Mouse (Mus musculus) retina, postnatal 1 day (tissue): ENCODE measurements around the gene Trio.

ENCODE experiments used
- DNase-seq: peaks from one replicate; pipeline ENCODE4 v3.0.0-alpha.2; 2012

Gene Trio

DNA sequence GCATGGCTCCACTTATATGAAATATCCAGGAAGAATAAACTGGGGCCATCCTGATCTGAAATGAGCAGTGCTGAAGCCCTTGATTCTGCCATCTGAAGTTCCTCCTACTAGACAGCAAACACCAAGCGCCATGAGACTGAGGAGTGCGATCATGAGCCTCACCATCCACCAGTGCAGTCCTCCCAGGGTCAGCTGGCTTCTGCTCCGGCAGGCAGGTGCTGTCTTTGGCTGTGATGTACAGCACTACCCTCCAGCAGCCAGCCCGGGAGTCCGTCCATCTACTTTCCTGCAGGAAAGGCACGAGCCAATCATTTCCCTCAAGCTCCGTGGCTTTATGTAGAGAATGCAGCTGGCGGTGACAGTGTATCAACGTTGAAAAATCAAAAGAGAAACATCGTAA lies 10.0 kb upstream of the Trio start:
- no peak for DNase-seq

DNA sequence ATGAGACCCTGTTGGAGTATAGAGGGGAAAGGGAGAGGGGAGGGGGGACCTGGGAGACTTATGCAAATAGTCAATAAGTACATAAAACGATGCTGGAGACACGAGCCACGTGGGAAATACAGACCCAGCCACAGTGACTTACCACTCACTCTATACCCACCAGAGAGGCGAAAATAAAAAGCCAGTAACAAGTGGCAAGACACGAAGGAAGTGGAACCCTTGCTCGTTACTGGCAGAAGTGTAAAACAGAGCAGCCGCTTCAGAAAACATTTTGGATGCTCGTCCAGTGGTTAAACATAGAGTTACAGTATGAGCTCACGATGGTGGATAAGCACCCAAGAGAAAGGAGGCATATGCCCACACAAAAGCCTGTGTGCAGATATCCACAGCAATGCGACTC lies 9.0 kb upstream of the Trio start:
- no peak for DNase-seq

DNA sequence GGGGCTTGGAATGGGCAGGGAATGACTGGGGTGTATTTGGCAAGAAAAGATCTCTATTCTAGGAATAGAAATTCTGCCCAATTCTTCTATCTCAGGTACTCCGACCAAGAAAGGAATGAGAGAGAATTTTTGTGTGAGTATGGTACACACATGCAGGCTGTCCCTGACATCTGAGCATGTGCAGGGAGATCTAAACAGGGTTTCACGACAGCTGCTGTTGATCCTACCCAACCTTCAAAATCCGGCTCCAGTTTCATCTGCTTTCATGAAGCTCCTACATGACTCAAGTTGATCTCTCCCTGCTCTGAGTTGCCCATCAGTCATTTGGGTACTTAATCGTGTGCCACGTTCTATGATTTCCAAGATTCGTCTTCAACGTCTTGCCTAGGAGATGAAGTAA lies 3.7 kb upstream of the Trio start:
- no peak for DNase-seq

DNA sequence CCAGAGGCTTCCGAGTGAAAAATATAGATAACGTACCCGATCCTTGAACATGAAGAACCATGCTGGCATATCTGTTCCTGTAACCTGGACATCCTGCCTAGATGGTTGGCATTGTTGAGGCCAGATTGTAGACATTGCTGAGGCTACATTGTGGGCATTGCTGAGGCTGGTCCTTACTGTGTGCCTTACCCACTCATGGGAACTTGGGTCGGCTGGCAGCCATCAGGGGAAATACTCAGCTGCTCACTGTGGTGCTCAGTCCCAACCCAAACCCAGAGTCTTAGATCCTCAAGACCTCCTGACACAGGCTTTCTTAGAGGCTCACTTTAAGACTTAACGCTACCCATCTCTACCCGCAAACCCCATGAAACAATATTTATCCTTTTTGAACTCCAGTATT lies 2.9 kb upstream of the Trio start:
- DNase-seq: no peak

DNA sequence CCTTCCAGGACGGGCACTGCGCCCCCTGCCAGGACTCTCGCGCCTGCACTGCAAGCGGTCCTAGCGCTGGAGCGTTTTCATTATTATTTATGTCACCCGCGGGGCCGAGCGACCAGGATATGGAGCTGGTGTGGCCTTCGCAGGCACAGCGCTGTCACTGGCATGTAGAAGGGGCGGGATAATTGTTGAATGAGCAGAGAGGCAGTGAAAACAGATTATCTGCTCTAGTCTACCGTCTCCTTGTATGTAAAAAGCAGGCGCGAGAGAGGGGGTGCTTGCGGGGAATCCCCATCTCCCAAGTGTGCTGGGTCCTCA lies 476 bp upstream of the Trio start:
- DNase-seq: no peak

DNA sequence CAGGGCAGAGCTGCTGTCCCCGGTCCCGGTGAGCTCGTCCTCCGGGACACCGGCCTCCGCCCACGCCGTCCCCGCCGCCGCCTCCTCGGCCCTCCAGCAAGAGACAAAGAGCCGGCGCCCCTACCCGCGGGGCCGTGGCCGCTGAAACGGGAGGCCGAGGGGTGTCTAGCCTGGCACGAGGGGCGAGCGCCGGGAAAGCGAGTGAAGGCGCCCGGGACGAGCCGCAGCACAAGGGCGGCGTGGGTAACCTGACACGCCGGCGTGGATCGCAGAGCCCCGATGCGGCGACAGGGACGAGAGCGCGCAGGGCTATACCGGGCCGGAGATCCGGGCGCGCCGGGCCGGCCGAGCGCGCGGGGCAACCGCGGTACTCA lies 696 bp downstream of the Trio start:
- DNase-seq: peak; percentile 59

DNA sequence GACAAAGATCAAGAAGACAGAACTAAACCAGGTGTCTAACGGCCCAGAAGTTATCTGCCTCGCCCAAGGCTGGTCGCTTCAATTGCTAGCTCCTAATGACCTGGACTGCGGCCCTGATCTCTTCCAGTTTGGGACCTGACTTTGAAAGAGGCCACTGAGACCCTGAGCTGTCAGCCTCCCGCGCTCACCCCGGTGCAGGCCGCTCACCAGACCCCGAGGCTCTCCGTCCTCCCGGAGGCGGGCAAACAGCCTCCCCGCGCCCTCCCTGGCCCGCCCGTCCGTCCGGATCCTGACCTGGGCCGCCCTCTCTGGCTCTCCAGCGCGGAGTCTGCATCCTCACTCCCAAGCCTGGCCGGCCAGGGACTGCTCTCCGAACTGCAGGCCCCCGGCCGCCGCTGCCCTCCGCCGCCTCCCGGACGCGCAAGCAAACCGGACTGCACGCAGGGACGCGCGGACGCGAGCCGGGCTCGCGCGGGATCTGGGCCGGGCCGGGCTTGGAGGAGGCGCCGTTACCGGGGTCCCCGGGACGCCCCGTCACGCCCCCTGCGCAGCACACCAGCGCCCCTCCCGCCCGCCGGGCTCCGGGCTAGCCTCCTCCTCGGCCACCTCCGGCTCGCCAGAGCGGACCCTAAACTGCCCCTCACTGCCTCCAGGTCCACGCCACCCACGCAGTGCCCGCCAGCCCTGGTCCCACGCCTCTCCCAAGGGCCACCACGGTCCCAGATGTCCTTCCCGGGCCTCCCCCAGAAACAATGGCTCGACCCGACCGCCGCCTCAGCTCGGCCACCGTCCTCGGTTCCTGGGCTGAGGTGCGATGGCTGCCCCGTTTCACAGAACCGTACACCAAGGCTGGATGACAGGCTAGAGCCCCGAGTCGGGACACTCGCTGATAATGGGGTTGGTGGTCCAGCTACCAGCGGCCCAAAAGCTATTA lies 1.4 kb downstream of the Trio start:
- peak; percentile 76 for DNase-seq

DNA sequence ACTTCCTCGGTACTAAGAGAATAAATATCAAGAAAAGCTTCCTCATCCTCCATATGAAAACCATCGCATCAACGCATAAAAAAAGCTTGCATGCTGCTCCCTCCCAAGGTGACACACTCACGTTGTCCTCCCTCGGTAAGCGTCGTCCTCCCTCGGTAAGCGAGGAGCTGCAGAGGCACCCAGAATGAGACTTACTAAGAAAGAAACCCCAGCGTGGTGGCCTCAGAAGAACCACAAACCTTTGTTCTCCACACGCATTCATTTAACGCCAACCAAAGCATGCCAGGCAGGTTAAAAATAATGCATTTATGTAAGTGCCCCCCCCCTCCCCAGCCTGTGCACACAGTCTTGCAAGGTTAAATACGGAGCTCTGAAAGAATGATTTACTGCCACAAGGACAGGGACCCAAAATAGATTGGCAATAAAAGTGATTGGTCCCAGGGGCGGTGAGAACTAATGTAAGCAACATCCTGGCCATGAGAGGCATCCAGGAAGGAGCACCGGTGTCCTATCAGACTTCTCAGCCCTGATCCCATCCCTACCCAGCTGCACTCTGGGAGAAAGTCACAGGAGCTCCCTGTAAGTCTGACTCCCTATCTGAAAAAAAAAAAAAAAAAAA lies 3.9 kb downstream of the Trio start:
- no peak for DNase-seq

DNA sequence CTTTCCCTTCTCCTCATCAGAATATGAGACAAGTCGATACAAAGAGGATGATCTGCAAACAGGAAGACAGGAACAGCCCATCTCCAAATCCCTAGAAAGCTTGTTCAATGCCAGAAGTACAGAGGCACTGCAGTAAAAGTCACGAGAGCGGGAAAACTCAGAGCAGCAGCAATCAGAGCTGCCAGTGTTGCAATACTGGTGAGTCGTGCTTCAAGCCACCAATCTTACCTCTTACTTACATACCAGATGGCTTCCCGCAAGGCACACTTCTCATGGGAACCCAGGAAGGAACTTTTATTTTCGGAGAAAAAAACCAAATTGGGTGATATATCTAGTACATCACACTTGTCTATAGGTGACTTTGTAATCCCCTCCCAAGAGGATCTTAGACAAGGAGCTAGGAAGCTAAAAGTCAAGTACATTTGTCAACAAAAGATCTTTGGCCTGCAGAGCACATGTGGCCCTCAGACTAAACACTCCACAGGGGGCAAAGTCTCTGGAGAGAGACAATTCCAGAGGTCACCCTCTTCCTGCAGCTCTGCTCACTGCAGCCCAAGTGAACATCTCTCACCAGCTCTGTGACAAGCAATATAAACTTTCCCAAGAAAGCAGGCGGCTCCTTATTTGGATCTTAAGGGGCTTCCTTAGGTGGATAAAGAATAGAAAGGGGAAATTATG lies 6.1 kb downstream of the Trio start:
- DNase-seq: no peak

DNA sequence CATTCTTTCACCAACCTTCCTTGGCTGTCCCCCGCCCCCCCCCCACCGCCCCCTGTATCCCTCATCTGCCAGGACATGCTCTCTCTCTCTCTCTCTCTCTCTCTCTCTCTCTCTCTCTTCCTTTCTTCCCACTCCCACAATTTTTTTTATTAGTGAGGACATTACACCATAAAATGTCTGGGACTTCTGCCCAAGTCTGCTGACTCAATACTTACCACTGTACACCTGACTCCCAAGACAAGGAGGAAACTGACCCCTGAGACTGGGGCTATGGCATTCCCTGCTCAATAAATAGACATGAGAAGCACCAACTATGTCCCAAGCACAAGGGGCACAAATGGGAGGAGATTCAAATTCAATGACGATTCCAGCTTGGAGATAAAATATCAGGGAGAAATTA lies 18.1 kb downstream of the Trio start:
- DNase-seq: no peak

DNA sequence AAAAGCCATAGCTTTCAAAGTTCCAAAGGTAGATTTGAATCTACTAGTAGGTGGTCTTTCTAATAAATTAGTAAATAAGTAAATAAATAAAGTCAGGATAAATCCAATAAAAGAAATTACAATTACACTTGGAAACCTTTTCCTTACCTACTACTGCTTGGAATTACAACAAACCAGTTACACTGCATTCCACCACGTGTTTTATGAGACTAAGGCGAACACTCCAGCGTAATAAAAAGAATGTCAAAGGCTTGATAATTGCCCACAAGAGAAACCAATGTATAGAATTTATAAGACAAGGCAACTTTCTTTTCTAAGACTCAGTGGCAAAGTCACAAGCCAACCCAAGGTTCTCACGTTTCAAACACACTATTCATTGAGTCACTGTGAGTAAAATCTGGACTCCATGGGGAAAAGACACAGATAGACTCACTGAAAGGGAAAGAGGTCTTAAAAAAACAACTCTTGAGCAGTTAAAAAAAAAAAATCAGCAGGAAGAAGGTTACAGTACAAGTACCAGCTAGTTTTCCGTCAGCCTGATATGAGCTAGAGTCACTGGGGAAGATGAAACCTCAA lies 21.4 kb downstream of the Trio start:
- no peak for DNase-seq

DNA sequence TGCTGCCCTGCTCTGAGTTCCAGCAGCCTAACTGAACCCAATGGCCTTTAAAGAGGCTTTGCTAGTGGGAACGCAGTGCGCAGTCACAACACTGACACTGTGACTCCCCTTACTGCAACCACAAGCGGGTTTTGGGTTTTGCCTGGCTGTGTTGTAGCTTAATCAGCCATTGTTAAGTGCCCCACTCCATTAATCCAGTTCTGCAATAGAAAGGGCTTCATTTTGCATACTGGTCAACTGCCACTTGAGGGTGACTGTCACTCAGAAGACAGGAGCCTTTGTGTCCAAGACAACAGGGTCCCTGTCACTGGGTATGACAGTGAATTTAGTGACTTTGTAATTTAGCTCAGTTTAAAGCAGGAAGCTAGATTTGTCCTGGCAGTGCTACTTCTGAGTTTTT lies 23.1 kb downstream of the Trio start:
- peak; percentile 78 for DNase-seq

DNA sequence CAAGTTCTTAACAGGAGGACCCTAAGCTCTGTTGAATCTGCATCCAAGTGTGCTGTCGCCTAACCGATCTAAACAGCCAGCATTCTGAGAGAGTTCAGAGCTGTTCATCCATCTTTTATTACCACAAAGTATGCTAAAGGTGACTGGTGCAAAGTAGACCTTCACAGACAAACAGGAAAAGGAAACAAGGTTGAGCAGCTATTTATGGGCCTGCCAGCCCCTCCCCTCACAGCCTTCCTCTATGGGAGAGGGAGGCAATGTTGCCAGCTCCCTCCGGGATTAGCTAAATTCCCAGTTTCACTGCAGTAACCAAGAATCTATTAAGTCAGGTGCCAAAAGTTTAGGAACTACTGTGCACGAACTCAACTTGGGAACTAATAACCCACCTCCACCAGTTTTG lies 24.3 kb downstream of the Trio start:
- no peak for DNase-seq

DNA sequence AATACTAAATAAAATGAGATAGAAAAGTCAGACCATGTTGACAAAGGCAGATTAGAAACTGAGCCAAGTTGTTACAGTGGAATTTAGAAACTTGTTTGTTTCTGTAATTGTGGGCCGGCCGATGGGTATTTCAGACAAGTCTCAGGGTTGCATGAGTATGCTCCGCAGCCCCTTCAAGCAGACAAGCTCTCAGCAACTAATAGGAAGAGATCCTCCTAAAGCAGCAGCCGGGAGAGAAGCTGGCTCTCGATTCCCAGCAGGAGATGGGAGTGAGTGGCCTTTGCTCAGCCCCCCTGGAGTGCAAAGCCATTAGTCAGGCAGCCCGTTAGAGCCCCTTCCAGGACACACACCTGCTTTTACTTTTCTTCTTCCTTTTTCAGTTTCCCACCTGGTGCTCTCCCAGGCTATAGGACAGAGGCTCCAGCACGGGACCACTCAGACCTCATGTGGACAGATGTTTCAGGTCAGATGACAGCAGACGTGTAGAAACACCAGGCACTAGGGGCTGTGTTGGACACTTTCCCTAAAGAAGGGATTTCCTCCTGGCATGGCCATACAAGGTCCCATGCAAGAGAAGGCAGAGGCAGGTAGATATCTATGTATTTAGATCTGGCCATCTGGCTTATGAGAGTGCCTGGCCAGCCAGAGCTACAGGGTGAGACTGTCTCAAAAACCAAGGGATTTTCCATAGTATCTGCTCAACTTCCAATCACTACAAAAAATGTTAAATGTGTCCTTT lies 26.9 kb downstream of the Trio start:
- peak; percentile 31 for DNase-seq

DNA sequence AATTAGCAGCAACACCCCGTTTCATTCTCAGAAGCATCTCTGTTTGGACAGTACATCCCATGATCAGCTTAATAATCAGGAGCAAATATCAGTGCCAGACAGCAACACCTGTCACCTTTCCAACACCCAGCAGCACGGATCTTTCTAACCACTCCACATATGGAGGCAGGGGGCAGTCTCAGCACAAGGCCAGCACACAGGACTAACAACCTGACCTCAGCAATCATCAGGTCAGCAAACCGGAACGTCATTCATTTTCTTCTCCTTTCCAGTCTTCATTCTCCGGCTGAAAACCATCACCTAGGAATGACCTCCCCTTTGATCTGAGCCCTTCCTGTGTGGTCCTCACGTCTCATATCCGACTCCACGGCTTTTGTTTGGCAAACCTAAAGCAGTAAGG lies 27.7 kb downstream of the Trio start:
- DNase-seq: peak; percentile 41

DNA sequence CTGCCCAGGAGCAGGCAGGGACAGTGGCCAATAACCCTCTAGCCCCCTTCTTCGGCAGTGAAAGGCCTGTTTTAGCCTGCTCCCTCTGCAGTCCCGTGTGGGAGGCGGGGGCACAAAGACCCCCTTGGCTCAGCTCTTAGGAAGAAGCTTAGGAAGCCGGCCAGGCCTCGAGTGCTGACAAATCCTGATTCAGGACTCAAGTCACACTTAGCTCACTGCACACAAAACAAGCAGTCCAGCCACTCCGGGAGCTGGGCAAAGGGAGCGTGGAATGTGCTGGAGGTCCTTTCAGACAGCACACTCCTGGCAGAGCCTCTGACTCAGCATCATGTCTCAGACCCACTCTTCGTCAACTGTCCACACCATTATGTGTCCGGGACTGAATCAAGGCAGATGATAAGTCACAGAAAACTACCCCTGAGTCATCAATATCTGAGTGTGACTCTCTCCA lies 28.2 kb downstream of the Trio start:
- DNase-seq: peak; percentile 55

DNA sequence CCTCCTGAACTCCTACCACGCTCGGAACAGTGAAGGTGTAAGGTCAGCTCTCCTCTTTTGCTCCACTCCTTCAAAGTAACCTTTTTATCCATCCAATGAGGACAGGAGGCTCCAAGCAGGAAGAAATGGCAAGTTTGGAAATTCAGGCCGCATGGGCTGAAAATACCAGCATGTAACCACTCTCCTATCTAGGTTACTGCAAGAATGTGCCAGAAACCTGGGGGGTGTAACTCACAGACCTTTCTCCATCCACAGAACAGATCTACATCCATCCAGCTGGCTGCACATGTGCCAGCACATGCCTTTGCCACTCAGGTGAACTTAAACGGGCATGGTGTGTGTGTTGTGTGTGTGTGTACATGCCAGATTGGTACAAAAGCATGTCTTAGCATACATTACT lies 28.9 kb downstream of the Trio start:
- no peak for DNase-seq

DNA sequence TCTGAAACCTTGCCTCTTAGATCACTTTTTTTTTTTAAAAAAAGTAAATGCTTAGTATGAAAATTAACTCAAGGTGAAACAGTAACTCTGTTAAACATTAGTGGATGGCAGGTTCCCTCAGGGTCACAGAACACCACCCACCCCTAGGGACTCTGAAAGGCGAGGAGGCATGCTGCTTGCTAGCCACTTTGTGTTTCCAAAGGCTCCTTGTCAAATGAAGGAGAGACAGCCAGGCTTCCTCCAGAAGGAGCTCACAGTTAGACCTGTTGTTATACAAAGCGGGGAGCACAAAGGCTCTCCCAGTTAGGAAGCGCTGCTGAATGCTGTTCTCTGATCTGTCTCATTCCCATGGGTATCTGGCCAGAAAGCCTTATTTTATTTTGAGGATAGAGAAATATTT lies 30.2 kb downstream of the Trio start:
- no peak for DNase-seq

DNA sequence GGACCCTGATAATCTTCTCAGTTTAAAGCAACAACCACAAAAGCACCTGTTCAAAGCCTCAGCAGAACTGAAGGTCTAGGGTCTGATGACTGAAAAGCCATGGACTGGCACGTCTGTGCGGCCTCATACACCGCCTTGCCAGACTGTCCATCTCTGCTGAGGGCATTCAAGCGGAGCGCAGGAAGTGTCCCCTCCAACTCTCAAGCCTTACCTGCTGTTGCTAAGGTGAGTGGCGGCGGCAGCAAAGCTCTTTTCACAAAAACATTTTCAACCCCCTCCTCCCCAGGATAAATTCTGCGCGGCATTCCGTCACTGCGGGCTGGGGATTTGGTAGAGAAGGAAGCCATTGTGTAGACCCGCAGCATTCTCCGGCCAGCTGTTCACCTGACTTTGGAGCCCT lies 30.8 kb downstream of the Trio start:
- no peak for DNase-seq

DNA sequence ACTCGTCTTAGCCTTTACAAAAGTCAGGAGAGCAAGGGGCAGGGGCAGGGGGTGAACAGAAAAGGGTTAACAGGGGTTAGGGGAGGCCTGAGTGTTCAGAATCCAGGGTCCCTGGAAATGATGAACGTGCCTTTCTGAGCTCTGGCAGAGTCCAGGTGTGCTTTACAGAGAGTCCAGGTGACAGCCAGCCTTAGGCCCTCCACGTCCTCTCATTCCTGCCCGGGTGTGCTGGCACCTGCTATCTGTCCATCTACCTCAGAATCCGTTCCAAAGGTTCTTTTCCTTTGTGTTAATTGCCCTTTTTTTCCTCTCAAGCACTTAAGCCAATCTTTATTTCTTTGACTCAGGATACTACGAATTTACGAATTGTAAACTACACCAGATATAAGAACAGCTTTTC lies 32.1 kb downstream of the Trio start:
- no peak for DNase-seq

DNA sequence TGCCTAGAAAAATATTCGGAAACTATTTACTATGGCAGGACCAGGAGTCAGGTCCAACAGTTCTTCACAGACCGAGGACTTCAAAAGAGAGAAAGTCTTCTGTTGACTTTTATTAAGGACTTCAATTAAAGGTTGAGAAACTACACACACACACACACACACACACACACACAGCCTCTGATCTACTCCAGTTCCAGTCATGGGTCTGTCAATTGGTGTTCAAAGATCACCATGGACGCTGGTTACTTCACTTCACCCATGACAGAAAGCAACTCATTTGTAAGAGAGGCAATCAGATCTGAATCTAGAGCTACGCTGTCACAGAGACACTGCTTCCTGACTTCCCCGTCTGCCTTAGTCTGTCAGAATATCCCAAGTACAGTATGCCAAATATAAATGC lies 33.1 kb downstream of the Trio start:
- no peak for DNase-seq

DNA sequence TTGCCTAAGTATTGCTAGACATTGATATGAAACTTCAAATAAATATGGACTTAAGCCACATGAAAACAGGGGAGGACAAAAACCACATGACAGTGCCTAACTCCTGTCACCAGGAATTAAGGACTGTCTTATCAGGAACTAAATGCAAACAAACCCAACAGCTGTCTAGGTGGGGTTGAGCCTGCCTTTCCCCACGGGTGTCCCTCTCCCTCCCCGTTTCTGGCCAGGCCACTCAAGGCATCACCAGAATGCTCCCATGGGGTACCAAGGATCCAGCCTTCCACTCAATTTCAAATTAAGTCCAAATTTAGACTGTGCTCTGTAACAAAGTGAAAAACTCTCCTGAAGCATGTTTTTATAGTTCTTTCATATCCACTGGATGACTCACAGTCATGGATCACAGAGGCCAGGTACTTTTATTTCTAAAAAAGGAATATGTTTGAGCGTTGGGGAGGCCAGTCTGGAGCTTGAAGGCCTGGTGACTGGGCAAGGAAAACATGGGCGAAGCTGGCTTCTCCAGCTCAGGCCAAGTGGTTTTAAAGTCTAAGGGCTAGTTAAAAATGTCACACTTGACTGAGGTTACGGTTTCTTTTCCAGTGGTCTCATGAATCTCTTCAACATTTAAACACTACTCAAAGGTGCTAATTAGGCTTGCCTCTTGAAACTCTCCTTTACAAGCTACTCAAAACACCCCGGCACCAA lies 33.6 kb downstream of the Trio start:
- DNase-seq: no peak
